Mouse (Mus musculus) mouse embryonic stem cell (cell line): ENCODE data around the gene Pccb.

Source experiments
- in situ Hi-C, 2 experiments: fragments of 300-500 bp; cut with MboI; formaldehyde crosslinking; loops; 1 replicate in 1 of 2; 3 replicates in 1 of 2; pipeline ENCODE4 v1.14.3; 2019 to 2020; ENCODE audit warnings: low sequenced_read_pairs in 2 of 2, low pct_unique_long_range_greater_than_20kb in 1 of 2, mixed read lengths in 1 of 2; ENCODE audit not compliant: unreplicated experiment in 1 of 2

The Pccb gene

DNA sequence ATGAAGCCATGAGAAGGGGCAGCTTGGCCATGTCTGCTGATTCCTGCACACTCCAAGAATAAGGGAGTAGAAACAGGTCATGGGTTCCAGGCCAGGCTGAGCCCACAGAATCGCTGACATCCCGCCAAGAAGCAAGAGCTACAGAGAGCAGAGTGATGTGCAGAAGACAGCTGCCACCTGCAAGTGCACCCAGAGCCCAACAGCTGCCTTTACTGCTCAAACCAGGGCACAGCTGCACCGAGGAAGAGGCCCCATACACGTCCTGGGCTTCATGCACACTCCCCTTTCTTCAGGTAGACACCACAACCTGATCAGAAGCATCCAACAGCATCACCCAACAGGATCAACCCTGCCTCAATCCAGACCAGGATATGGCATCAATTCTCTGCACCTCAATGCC lies 40.8 kb downstream of the Pccb start:
- in situ Hi-C loops, result no loop called here

DNA sequence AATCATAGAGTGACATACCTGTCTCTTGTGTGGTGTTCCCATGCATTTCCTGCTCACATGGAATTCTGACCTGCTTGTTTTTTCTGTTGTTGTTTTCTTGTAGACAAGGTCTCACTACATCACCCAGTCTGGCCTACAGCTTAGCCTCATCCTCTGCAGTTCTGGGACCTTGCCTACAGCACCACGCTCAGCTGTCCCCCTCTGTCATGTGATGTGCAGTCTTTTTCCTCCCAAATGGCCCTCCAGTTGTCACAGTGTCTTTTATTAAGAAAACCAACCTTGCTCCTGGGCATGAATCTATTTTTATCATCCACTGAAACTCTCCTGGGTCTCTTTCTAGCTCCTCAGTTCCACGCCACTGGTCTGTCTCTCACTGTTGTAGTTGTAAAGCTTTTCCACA lies 42.5 kb downstream of the Pccb start:
- in situ Hi-C loops, result no loop called here

DNA sequence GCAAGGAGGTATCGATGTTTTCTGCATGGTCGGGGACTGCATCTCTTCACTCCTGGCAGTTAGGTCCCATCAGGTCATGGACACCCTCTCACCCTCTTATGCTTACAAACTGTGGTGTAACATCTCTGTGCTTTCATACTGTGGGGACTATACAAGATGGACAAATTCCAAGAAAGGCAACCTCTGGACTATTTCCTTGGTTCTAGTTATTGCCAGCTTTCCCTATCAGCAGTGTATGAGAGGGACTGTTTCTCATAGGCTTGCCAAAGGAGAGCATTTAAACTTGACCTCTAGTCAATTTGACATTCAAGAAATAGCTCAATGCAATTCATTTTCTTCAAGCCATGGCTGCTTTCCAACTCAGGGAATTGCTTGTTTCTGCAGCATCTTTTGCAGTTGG lies 43.4 kb downstream of the Pccb start:
- in situ Hi-C loops, result no loop called here

DNA sequence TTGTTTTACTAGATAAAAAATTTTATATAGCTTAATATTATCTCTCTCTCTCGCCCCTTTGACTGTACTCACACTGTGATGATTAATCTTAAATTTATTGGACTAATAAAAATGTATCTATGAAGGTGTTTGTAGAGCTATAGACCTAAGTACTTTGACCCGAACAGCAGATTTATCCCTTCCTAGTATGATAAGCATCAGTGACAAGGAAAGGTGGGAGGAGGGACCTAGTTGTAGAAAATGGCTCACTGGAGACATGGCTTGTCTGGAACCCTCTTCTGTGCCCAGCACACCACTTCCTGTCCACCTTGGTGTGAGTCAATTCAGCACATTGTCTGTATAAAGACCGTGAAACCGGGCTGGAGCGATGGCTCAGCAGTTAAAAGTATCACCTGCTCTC lies 44.1 kb downstream of the Pccb start:
- in situ Hi-C loops, result no loop called here

DNA sequence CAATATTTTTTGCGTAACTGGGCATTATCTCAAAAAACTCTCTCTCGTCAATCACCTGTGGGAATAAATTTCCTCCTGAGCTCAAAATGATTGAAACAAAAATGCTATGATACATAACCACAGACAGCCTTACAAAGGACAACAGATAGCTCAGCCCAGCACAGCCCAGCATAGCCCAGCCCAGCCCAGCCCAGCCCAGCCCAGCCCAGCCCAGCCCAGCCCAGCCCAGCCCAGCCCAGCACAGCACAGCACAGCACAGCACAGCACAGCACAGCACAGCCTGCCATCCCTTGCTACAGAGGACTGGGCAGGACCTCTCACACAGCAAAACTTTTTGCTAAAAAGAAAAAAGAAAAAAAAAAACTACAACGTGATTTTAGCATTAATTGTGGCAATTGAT lies 46.8 kb downstream of the Pccb start:
- in situ Hi-C loops, result no loop called here

DNA sequence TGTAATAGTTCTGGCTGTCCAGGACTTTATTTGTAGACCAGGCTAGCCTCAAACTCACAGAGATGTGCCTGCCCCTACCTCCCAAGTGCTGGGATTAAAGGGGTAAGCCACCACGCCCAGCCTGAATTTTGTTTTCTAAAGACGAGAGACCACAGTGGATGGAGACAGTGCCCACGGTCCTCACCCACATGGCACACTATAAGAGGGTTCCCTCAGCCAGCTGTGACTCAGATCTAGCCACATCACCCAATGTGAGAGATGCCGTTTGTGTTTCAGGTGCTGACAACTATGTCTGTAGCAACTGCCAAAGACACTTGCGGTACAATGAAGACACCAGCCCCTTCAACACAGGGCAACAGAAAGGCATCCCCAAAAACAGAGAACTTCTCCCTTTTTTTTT lies 47.7 kb downstream of the Pccb start:
- in situ Hi-C loops, result no loop called here

DNA sequence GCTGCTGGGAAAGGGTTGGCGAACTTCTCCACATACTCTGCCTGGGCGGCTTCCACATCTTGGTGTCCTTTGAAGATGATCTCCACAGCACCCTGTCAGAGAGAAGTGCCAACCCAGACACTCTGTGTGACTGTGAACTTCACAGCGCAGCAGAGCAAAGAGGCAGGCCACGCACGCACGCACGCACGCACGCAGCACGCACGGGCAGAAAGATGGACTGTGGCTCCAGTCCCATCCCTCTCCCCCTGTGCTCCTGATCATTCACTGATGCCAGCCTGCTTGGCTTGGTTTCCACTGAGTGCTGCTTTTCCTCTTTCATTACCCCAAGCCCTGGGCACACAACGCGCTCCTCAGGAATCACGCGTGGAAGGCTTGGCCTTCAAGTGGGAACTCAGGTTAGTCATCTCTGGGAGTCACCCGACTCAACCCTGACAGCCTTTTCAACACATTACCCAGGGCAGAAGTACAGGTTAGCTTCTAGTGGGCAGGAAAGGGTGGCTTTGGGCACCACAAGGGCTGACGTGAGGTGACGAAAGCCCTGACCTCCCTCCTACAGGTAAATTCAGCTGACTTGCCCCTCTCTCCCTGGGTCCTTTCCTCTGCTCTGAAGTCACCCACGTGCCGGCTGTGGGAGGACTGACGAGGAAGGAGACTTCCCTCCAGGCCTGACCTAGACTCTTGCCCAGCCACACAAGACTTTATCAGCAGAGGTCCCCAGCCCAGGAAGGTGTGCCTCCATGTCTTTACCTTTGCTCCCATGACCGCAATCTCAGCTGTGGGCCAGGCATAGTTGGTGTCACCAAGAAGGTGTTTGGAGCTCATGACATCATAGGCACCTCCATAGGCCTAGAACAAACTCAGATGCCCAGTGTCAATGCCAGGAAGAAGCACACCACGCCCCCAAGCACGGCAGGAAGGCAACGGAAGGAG lies 50.1 kb downstream of the Pccb start:
- in situ Hi-C loops, result no loop called here

DNA sequence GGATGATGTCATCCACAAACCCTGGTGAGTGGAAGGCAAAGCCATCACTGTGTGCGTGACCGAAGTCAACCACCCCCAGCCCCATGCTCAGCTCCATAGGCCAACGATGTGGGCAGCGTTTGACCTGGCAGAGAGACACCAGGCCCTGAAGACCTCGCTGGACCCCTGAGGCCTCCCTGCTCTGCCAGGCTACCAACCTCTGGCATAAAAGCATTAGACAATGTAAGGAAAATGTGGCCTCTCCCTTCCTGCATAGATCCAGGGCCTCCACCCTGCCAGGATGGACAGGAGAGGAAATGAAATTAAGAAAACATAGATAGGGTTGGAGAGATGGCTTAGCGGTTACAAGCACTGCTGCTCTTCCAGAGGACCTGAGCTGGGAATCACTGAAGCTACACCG lies 51.9 kb downstream of the Pccb start:
- in situ Hi-C loops, result no loop called here

DNA sequence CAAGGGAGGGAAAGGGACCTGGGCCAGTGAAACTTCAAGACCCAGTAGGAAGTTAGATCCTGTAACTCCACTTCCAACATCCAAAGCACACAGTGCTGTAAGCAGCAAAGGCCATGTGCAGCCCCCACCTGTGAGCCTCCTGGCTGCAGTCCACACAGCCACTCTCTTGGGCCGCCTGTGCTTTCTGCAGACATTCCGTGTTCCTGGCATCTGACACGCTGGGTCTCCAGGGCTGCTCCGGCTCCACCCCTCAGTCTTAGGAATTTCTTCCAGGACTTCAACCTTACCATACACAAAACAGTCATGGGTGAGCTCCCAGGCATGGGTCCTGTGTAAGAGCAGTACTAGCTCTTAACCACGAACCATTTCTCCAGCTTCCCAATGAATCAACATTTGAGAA lies 55.4 kb downstream of the Pccb start:
- in situ Hi-C loops, result no loop called here

DNA sequence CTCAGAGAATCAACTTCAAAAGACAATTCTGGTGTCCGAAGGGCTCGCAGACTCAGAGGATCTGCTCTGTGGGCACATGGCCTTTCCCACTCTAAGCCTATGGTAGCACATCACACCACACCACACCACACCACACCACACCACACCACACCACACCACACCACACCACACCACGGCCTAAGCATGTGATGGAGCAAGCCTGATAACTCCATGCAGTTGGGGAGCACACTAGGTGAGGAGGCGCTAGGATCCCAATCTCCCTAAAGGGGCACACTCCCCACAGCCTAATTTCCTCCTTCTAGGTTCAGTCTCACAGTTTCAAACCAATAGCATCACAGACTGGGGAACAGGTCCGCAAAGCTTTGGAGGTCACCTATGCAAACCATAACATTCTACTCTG lies 56.0 kb downstream of the Pccb start:
- in situ Hi-C loops, result no loop called here

DNA sequence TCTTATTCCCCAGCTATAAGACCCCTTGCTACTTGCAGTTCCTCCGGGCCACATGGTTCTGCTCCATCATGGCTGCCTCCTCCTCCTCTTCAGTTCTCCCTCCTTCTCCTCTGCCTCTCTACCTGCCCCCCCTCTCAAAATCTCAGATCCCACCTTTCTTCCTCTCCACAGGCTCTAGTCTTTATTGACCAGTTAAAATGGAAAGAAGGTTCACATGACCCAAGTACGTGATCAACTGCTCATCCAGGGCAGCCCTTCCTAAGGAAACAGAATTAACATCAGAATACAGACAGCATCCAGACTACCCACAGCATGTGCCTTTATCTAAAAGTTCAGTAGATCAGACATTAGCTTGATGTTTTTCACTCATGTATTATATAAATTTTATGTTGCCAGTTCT lies 65.2 kb downstream of the Pccb start:
- in situ Hi-C loops, result no loop called here

DNA sequence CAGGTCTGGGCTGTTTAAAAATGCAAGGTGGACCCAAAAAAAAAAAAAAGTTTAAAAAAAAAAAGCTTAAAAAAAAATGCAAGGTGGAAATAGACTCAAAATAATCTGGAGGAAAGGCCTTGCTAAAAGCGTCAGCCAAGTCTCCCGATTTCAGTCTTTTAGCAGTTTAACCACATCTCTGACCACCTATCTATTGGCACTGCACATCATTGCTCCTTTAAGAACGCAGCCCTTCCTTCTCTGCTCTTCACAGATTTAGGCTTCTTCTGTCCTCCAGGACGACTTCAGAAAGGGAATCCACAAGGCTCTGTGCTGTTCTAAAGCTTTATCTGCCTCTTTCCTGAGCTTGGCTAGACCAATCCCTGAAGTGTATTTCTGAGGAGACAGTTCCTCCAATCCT lies 70.6 kb downstream of the Pccb start:
- in situ Hi-C loops, result no loop called here

DNA sequence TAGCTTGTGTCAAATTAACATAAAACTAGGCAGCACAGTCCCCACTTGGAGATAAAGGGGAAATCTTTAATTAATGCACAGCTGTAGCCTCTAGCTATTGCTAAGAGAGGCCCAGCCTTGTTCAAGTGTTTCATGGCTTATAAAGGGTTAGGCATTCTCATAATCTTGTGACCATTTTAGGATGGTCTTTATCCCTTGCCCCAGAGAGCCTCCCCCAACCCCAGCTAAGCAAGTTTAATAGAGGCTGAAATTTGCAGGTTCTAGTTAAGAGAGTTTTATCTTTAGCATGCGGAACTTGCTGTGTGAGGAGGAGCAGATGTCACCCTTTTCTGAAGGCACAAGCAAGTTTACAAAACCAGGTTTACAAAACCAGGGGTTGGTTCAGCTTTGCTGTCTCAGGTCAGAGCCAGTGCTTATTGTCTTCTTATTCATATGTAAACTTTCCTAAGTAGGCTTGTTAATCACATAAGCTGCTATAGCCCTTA lies 71.2 kb downstream of the Pccb start:
- in situ Hi-C loops, result no loop called here

DNA sequence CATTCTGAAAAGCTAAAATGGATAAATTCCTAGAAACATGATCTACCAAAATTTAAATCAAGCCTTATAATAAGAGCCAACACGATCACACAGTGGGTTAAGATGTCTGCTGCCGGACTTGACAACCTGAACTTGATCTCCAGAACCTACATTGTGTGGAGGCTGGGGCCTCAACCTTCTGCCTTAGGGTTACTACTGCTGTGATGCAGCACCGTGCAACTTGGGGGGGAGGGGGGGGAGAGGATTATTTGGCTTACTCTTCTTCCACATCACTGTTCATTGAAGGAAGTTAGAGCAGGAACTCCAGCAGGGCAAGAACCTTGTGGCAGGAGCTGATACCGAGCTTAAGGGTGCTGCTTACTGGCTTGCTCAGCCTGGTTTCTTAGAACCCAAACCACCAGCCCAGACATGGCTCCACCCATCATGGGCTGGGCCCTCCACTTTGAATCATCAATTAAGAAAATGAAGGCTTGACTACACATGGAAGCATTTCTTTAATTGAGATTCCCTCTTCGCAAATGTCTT lies 71.7 kb downstream of the Pccb start:
- in situ Hi-C loops, result no loop called here

DNA sequence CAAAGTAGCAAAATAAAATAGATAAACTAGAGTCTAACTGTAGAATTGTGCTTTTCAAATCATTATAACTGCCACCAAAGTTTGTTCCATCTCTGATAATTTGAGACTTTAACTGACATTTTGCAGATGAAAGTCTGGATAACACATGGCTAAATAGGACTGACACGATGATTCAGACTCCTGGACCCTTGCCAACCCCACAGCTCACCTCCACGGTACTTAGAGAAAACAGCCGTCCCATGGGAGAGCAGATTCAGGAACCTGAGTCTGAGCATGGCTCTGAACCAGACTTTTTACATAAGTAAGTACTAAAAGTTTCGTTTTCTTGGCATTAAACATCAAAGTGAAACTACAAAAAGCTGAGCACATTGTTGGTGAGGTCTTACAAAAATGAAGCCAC lies 83.2 kb downstream of the Pccb start:
- in situ Hi-C loops, result no loop called here

DNA sequence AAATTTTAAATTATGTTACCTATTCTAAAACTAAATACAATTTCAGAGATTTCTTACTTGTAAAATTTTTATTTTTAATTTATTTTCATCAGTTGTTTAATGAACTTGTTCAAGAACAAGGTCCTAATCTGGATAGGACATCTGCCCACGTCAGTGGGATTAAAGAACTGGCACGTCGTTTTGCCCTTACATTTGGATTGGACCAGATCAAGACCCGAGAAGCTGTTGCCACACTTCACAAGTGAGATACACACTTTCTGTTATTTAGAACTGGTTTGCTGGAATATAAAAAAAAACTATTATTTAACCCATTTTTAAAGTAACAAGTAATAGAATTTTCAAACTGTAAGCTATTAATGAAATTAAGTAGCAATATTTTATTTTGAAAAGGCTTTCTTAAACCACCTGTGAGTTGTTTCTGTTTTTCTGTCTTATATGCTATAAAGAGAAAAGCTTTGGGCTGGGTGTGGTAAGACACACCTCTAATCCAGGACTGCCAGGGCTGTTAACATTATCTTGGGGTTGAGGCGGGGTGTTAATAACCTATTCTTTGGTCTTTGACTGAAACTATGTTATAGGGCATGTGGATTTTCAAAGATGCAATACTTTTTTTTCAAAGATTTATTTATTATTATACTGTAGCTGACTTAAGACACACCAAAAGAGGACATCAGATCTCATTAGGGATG lies 89.9 kb downstream of the Pccb start:
- in situ Hi-C loops, result no loop called here

DNA sequence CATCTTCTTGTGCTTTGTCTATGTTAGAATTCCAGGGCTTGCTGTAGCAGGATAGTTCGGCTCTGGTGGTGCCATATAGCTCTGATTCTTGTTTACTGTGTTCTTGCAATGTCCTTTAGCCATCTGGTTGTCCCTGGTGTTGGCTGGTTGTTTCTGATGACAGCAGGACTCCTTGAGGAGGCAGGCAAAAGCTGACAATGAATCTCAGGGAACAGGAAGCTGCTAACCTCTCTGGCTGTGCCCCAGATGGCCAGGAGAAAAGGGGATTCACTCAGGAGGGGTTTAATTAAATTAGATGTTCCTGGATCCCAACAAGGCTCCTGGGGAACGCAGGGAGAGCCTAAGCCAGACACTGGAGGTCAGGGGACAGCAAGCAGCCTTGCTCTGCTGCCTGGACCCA lies 92.7 kb downstream of the Pccb start:
- in situ Hi-C loops, result no loop called here
